Mouse (Mus musculus) adrenal gland, postnatal 4 days (tissue): ENCODE results near the gene Vps13d. TPM values are rescaled to one million over a fixed set of nuclear protein-coding genes. Genes with fewer than 3 reads are reported as not detected.

Experiments
- DNase-seq, 2 experiments: peaks; one replicate each; pipeline ENCODE4 v3.0.0; 2021 to 2022; ENCODE audit warnings: low spot score in 2 of 2, mixed read lengths in 2 of 2
- long read RNA-seq, 2 experiments: library from polyadenylated mRNA; stranded (forward); transcript quantifications; one replicate each; pipeline ENCODE4 v2.0.0; 2021
- total RNA-seq, 2 experiments: library from RNA; stranded (reverse); gene quantifications; 2 replicates each; pipeline ENCODE4 v1.2.3; 2021

Gene Vps13d
- 10 to 100 TPM; 58.4 to 59.0 TPM for total RNA-seq
- long read RNA-seq, experiment 1, partial matches to known transcripts = 5 of 6 reads
- long read RNA-seq, experiment 1, other reads (novel, unspliced or antisense) = 0 of 6 reads
- long read RNA-seq, experiment 2, partial matches to known transcripts = 4 of 9 reads
- long read RNA-seq, experiment 2, other reads (novel, unspliced or antisense) = 5 of 9 reads

GRCm38 (mm10) chr4:145194559-145195162, at the start of gene Vps13d:
Vps13d (minus strand) TSS chr4:145195005.
- DNase-seq = peak; percentile 80 to 83

GRCm38 (mm10) chr4:145242719-145243350, 48.0 kb upstream of the Vps13d start:
- no peak for DNase-seq

- no peak for DNase-seq
These were observed 46.0 kb upstream of the Vps13d start for GRCm38 (mm10) chr4:145240723-145241231.

- no peak for DNase-seq
These were observed 44.4 kb upstream of the Vps13d start for GRCm38 (mm10) chr4:145239049-145239830.

- DNase-seq = no peak
These were observed 41.2 kb upstream of the Vps13d start for GRCm38 (mm10) chr4:145236027-145236426.

- no peak for DNase-seq
These were observed 38.9 kb upstream of the Vps13d start for GRCm38 (mm10) chr4:145233487-145234228.

GRCm38 (mm10) chr4:145231732-145232131, 36.9 kb upstream of the Vps13d start:
- no peak for DNase-seq

GRCm38 (mm10) chr4:145230647-145231046, 35.8 kb upstream of the Vps13d start:
- DNase-seq = no peak

- no peak for DNase-seq
These were observed 34.8 kb upstream of the Vps13d start for GRCm38 (mm10) chr4:145229524-145230163.

GRCm38 (mm10) chr4:145229051-145229450, 34.2 kb upstream of the Vps13d start:
- DNase-seq = no peak

GRCm38 (mm10) chr4:145224613-145225012, 29.8 kb upstream of the Vps13d start:
- DNase-seq = no peak

- no peak for DNase-seq
These were observed 27.3 kb upstream of the Vps13d start for GRCm38 (mm10) chr4:145222064-145222463.

- no peak for DNase-seq
These were observed 26.6 kb upstream of the Vps13d start for GRCm38 (mm10) chr4:145221379-145221778.

- DNase-seq = no peak
These were observed 25.2 kb upstream of the Vps13d start for GRCm38 (mm10) chr4:145220001-145220400.

- DNase-seq = no peak
These were observed 24.6 kb upstream of the Vps13d start for GRCm38 (mm10) chr4:145219240-145219985.

GRCm38 (mm10) chr4:145217837-145218236, 23.0 kb upstream of the Vps13d start:
- no peak for DNase-seq

- DNase-seq = no peak
These were observed 22.2 kb upstream of the Vps13d start for GRCm38 (mm10) chr4:145217046-145217445.

- no peak for DNase-seq
These were observed 20.6 kb upstream of the Vps13d start for GRCm38 (mm10) chr4:145215396-145215795.

- no peak for DNase-seq
These were observed 20.0 kb upstream of the Vps13d start for GRCm38 (mm10) chr4:145214786-145215174.
